Mouse (Mus musculus): ENCODE measurements around the gene Lap3. TPM values are rescaled to one million over a fixed set of nuclear protein-coding genes. Genes with fewer than 3 reads are reported as not detected.
A peak's percentile ranks its signal among the peaks of the same experiment; 100 is the strongest.

Gene Lap3
- total and polyA plus RNA-seq, 2 experiments from 2014 or later: 20.9 to 27.7 TPM

DNA sequence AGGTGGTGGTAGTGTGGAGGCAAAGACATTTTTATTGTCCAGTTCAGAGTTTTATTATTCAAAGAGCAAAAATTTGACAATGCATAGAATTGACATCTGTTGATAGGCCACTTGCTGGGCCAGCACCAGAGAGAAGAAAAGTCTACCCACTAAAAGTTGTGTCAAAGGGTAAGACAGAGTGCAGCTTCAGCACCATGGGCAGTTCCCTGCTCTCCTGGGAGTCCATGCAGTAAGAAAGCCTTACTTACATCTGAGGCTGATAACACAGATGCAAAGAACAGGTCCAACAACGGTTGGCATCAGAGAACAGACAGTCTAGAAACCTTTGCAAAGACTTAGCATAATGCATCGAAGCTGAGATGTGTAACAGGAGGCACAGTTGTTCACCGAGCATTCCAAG, 36.5 kb downstream of the Lap3 start:
- 91% methylated on average over 3 of the region's 3 CpGs for WGBS
- Histone ChIP-seq H3K36me3 (ENCODE audit: insufficient read depth, low read length) (peaks cover 55% of the 10 kb centered on the region), H3K27ac (ENCODE audit: low read depth, low read length) (no peak overlapping the region)

DNA sequence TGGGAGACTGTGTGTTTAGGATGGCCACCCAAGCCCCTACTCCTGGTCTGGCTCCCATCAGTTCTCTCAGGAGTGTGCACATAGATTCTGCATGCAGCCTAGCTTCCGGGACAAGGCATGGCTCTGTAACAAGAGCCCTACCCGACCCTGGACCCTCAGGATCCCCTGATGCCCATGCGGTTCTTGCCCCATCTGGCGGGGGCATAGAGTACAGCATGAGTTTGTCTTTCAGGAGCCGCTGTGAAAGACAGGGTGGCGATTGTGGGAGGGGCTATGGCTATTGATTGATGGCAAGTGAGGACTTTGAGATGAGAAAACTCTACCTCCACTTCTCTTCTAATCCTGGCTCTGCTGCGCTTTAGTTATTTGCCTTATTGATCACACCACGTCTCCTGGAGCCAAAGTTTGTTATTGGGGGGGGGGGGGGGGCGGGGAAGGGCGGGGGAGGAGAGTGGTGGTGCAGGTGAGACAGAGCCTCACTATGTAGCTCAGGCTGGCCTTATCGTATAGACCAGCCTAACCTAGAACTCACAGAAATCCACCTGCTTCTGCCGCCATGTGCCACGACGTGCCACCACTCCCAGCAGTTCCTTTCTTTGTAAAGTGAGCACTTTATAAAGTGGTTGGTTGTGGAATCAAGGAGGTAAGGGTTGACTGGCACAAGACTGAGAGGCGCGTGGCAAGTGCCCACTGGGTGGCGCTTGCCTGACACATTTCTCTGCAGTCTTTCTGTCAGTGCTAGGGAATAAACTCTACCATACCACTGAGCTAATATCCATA, 41.3 kb downstream of the Lap3 start:
- no peaks in the 10 kb centered on the region for H3K9me3 ChIP-seq (ENCODE audit: low read length)
- 7% methylated on average over 17 of the region's 17 CpGs for WGBS
- DNase-seq (ENCODE audit: low spot score) (peak; percentile 69), ATAC-seq (ENCODE audit: low FRiP score) (peak; percentile 72)
- H3K36me3 ChIP-seq (ENCODE audit: insufficient read depth, low read length): peaks cover 15% of the 10 kb centered on the region; the same call in 1 of the 2 replicates
- H3K4me2 ChIP-seq (ENCODE audit: low read depth, low read length, poor library complexity, severe bottlenecking): no peak overlapping the region
- no peak overlapping the region for H3K4me3 ChIP-seq (ENCODE audit: low read depth, low read length)
- no peaks in the 10 kb centered on the region for H3K4me1 ChIP-seq (ENCODE audit: insufficient read depth, low read length)
- no peaks in the 10 kb centered on the region; the same call in 1 of the 2 replicates for H3K27me3 ChIP-seq (ENCODE audit: insufficient read depth, low read length)
- no peak overlapping the region for H3K27ac ChIP-seq (ENCODE audit: low read depth, low read length)
- no peak overlapping the region for H3K9ac ChIP-seq (replicated peaks; ENCODE audit: low read length, poor library complexity, severe bottlenecking)
- peak; percentile 78 for TF ChIP-seq CTCF (IDR thresholded peaks at IDR 0.05)

More for the DNA sequence above, 36.5 kb downstream of the Lap3 start:
- Histone ChIP-seq H3K4me1 (ENCODE audit: insufficient read depth, low read length) (no peaks in the 10 kb centered on the region), H3K4me2 (ENCODE audit: low read depth, low read length, poor library complexity, severe bottlenecking) (no peak overlapping the region), H3K4me3 (ENCODE audit: low read depth, low read length) (no peak overlapping the region), H3K27me3 (ENCODE audit: insufficient read depth, low read length) (no peaks in the 10 kb centered on the region), H3K9me3 (ENCODE audit: low read length) (no peaks in the 10 kb centered on the region), H3K9ac (replicated peaks; ENCODE audit: low read length, poor library complexity, severe bottlenecking) (no peak overlapping the region)
- TF ChIP-seq CTCF (IDR thresholded peaks at IDR 0.05): no peak
- DNase-seq (ENCODE audit: low spot score): no peak
- ATAC-seq (ENCODE audit: low FRiP score): no peak

DNA sequence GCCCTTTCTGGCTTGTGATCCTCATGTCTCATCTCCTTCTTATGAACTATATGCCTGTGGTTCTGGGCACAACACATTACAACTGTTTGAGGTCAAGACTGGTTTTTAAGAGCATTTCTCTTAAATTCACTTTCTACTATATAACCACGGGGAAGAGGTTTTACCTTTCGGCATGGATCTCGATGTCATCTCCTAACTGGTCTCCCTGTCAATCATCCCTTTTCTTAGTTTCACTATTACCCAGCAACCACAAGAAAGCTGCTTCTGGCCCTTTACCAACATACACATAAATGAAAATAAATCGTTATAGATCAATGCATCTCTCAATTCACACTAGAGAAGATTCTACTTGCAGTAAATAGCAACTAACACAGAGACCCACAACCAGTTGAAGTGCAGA, 42.0 kb downstream of the Lap3 start:
- Histone ChIP-seq H3K4me3 (ENCODE audit: low read depth, low read length) (no peak overlapping the region), H3K27me3 (ENCODE audit: insufficient read depth, low read length) (no peaks in the 10 kb centered on the region; the same call in 1 of the 2 replicates), H3K4me2 (ENCODE audit: low read depth, low read length, poor library complexity, severe bottlenecking) (no peak overlapping the region), H3K4me1 (ENCODE audit: insufficient read depth, low read length) (no peaks in the 10 kb centered on the region), H3K27ac (ENCODE audit: low read depth, low read length) (no peak overlapping the region), H3K9me3 (ENCODE audit: low read length) (no peaks in the 10 kb centered on the region), H3K9ac (replicated peaks; ENCODE audit: low read length, poor library complexity, severe bottlenecking) (no peak overlapping the region), H3K36me3 (ENCODE audit: insufficient read depth, low read length) (peaks cover 12% of the 10 kb centered on the region; the same call in 1 of the 2 replicates)
- no peak for TF ChIP-seq CTCF (IDR thresholded peaks at IDR 0.05)
- DNase-seq (ENCODE audit: low spot score): no peak
- 76% methylated on average over 4 of the region's 4 CpGs for WGBS
- ATAC-seq (ENCODE audit: low FRiP score): no peak

DNA sequence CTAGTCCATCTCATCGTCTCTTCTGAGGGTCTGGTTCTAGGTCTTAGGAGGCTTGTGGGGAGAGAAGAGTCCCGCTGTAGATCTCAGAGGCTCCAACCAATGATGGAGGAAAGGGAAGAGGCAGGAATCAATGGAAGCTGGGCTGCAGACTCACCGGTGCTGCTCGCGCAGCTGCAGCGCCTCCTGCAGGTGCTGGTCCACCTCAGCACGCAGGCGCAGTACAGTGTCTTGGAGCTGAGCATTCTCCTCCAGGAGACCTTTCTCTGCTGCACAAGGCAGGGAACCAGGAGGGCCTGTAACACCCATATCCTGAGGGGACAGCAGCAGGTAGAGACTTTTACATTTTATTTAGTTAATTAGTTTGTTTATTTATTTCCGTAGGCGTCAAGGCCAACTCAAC, 46.3 kb downstream of the Lap3 start:
- no peak for DNase-seq (ENCODE audit: low spot score)
- H3K27me3 ChIP-seq (ENCODE audit: insufficient read depth, low read length): no peaks in the 10 kb centered on the region; the same call in 1 of the 2 replicates
- no peak for ATAC-seq (ENCODE audit: low FRiP score)
- H3K4me2 ChIP-seq (ENCODE audit: low read depth, low read length, poor library complexity, severe bottlenecking): no peak overlapping the region
- no peaks in the 10 kb centered on the region for H3K4me1 ChIP-seq (ENCODE audit: insufficient read depth, low read length)
- H3K36me3 ChIP-seq (ENCODE audit: insufficient read depth, low read length): no peaks in the 10 kb centered on the region
- H3K9me3 ChIP-seq (ENCODE audit: low read length): no peaks in the 10 kb centered on the region
- peak; percentile 41; the same call in 1 of the 2 replicates for TF ChIP-seq CTCF (IDR thresholded peaks at IDR 0.05)
- no peak overlapping the region for H3K9ac ChIP-seq (replicated peaks; ENCODE audit: low read length, poor library complexity, severe bottlenecking)
- H3K4me3 ChIP-seq (ENCODE audit: low read depth, low read length): no peak overlapping the region
- WGBS: 59% methylated on average over 10 of the region's 10 CpGs
- H3K27ac ChIP-seq (ENCODE audit: low read depth, low read length): no peak overlapping the region

DNA sequence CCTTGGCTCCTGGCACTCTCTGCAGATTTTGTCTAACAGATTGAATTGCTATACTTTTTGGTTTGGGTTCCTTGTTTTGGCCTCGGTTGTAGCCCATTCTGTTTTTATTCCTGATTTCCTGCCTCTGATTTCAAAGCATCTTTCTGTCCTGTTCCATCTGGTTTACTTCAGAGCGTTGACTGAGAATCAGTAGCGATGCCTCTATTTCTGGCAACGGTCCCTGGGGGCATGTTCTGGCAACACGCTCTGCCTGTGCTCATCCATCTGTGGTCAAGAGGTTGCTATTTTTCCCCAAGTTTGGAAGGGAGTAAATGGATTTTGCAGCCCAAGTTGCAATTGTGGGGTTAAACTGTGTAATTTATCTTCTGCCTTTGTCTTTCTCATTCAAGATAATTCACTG, 50.2 kb downstream of the Lap3 start:
- ATAC-seq (ENCODE audit: low FRiP score) (no peak), DNase-seq (ENCODE audit: low spot score) (peak; percentile 39)
- no peak for TF ChIP-seq CTCF (IDR thresholded peaks at IDR 0.05)
- no peak overlapping the region for H3K4me3 ChIP-seq (ENCODE audit: low read depth, low read length)
- H3K27me3 ChIP-seq (ENCODE audit: insufficient read depth, low read length): no peaks in the 10 kb centered on the region; the same call in 1 of the 2 replicates
- 71% methylated on average over 5 of the region's 5 CpGs for WGBS
- no peak overlapping the region for H3K9ac ChIP-seq (replicated peaks; ENCODE audit: low read length, poor library complexity, severe bottlenecking)
- no peaks in the 10 kb centered on the region for H3K36me3 ChIP-seq (ENCODE audit: insufficient read depth, low read length)
- H3K4me2 ChIP-seq (ENCODE audit: low read depth, low read length, poor library complexity, severe bottlenecking): no peak overlapping the region
- no peaks in the 10 kb centered on the region for H3K9me3 ChIP-seq (ENCODE audit: low read length)
- no peak overlapping the region for H3K27ac ChIP-seq (ENCODE audit: low read depth, low read length)
- H3K4me1 ChIP-seq (ENCODE audit: insufficient read depth, low read length): no peaks in the 10 kb centered on the region

DNA sequence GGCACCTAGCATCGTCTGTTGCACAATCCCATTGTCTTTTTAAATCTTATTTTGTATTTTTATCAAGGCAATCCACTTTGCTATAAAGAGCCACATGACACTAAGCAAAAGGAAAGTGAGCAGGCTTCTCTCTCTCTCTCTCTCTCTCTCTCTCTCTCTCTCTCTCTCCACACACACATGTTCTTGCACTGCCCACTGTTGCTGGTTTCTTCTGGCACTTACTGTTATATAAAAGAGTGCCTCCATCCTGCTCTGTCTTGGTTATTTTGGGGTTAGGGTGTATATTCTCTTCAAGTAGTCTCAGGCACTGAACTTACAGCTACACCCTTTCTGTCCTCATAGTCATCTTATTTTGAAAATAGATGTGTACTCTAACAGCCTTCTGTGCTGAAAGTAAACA, 56.4 kb downstream of the Lap3 start:
- H3K4me3 ChIP-seq (ENCODE audit: low read depth, low read length): no peak overlapping the region
- H3K4me2 ChIP-seq (ENCODE audit: low read depth, low read length, poor library complexity, severe bottlenecking): no peak overlapping the region
- ATAC-seq (ENCODE audit: low FRiP score): no peak
- H3K4me1 ChIP-seq (ENCODE audit: insufficient read depth, low read length): no peaks in the 10 kb centered on the region
- H3K9ac ChIP-seq (replicated peaks; ENCODE audit: low read length, poor library complexity, severe bottlenecking): no peak overlapping the region
- H3K36me3 ChIP-seq (ENCODE audit: insufficient read depth, low read length): 0 out of 2 replicates have a peak, but pooled peaks cover 3% of the 10 kb centered on the region
- TF ChIP-seq CTCF (IDR thresholded peaks at IDR 0.05): no peak
- H3K9me3 ChIP-seq (ENCODE audit: low read length): no peaks in the 10 kb centered on the region
- H3K27me3 ChIP-seq (ENCODE audit: insufficient read depth, low read length): no peaks in the 10 kb centered on the region
- DNase-seq (ENCODE audit: low spot score): no peak
- 92% methylated on average over 1 of the region's 1 CpGs for WGBS
- no peak overlapping the region for H3K27ac ChIP-seq (ENCODE audit: low read depth, low read length)

Other genes with a start within 250 kb of the Lap3 start
- 37.3 and 40.0 TPM in 2 replicates for gene Qdpr, start 43.1 kb upstream of the Lap3 start, total RNA-seq (2014; rRNA removed)
- 139 and 147 TPM in 2 replicates for gene Qdpr, start 43.1 kb upstream of the Lap3 start, polyA plus RNA-seq (2015; fragmentation: Nextera tagmentation; extraction: Ambion mirVana)
- 0.27 TPM in 1 of 2 replicates, not detected in the other for gene Clrn2, start 39.6 kb upstream of the Lap3 start, total RNA-seq (2014; rRNA removed)
- gene Clrn2, start 39.6 kb upstream of the Lap3 start, polyA plus RNA-seq (2015; fragmentation: Nextera tagmentation; extraction: Ambion mirVana): not detected in 2 replicates
- 45.6 and 60.1 TPM in 2 replicates for gene Med28, start 26.9 kb downstream of the Lap3 start, total RNA-seq (2014; rRNA removed)
- 247 and 253 TPM in 2 replicates for gene Med28, start 26.9 kb downstream of the Lap3 start, polyA plus RNA-seq (2015; fragmentation: Nextera tagmentation; extraction: Ambion mirVana)
- 13.0 and 13.9 TPM in 2 replicates for gene Fam184b, start 146.2 kb downstream of the Lap3 start, total RNA-seq (2014; rRNA removed)
- 9.4 and 9.5 TPM in 2 replicates for gene Fam184b, start 146.2 kb downstream of the Lap3 start, polyA plus RNA-seq (2015; fragmentation: Nextera tagmentation; extraction: Ambion mirVana)
- gene Ncapg, start 176.5 kb downstream of the Lap3 start, total RNA-seq (2014; rRNA removed): 2.4 and 3.2 TPM in 2 replicates
- 2.1 and 2.4 TPM in 2 replicates for gene Ncapg, start 176.5 kb downstream of the Lap3 start, polyA plus RNA-seq (2015; fragmentation: Nextera tagmentation; extraction: Ambion mirVana)